Mouse (Mus musculus) midbrain, embryonic 11.5 days (tissue): ENCODE measurements at regions not wholly inside any gene's neighbourhood (a gene's known extent, or its start where the extent isn't known, plus 50 kb on each side); places are given as distances from the start of the nearest gene placed in this dataset.

Experiments
- ATAC-seq: fragments of 200-750 bp; cut with Nextera tagmentation; 2 replicates; pipeline ENCODE4 v1.8.0; 2017; ENCODE audit warnings: moderate TSS enrichment, moderate library complexity; ENCODE audit not compliant: low FRiP score
- DNase-seq: peaks from one replicate; pipeline ENCODE4 v3.0.0; 2015; ENCODE audit warnings: low spot score; ENCODE audit errors: missing footprints
- H3K27ac ChIP-seq: fragments of 300-500 bp; sonication (generic); 2 replicates; pipeline ENCODE4 v1.5.1; 2014; ENCODE audit warnings: low read depth, low read length
- H3K27me3 ChIP-seq: fragments of 300-500 bp; sonication (generic); 2 replicates; pipeline ENCODE4 v1.6.1; 2014; ENCODE audit warnings: mild to moderate bottlenecking, low read length, moderate library complexity, mixed read lengths; ENCODE audit not compliant: control insufficient read depth, insufficient read depth
- H3K36me3 ChIP-seq: fragments of 300-500 bp; sonication (generic); 2 replicates; pipeline ENCODE4 v1.6.1; 2014; ENCODE audit warnings: mild to moderate bottlenecking, low read length, moderate library complexity, mixed read lengths; ENCODE audit not compliant: control insufficient read depth, insufficient read depth
- H3K4me1 ChIP-seq: fragments of 300-500 bp; sonication (generic); 2 replicates; pipeline ENCODE4 v1.6.1; 2014; ENCODE audit warnings: low read length; ENCODE audit not compliant: control insufficient read depth, insufficient read depth
- H3K4me2 ChIP-seq: fragments of 300-500 bp; sonication (generic); 2 replicates; pipeline ENCODE4 v1.6.1; 2014; ENCODE audit warnings: mild to moderate bottlenecking, moderate library complexity
- H3K4me3 ChIP-seq: fragments of 300-500 bp; sonication (generic); 2 replicates; pipeline ENCODE4 v1.5.1; 2014; ENCODE audit warnings: low read depth, low read length
- H3K9ac ChIP-seq: fragments of 300-500 bp; sonication (generic); 2 replicates; pipeline ENCODE4 v1.6.1; 2014; ENCODE audit warnings: low read length
- H3K9me3 ChIP-seq: fragments of 300-500 bp; sonication (generic); 2 replicates; pipeline ENCODE4 v1.6.1; 2016; ENCODE audit warnings: low read length; ENCODE audit not compliant: control insufficient read depth
- WGBS: fragments of 180-500 bp; shearing (Covaris S2); extraction: QIAGEN DNeasy Blood & Tissue Kit; methylation state at CpG from one replicate; pipeline ENCODE4 v1.1.7; 2014; 5-methylcytosine and 5-hydroxymethylcytosine counted together

GRCm38 (mm10) chr4:95284192-95284591 lies 232.2 kb upstream of the Jun start:
- no peaks in the 10 kb centered on the region for H3K36me3 ChIP-seq
- no peaks in the 10 kb centered on the region for H3K9me3 ChIP-seq
- no peak for ATAC-seq
- no peak overlapping the region for H3K9ac ChIP-seq
- no peak overlapping the region for H3K27ac ChIP-seq
- DNase-seq: no peak
- no peaks in the 10 kb centered on the region for H3K4me1 ChIP-seq
- no peak overlapping the region for H3K4me2 ChIP-seq
- no peaks in the 10 kb centered on the region for H3K27me3 ChIP-seq
- WGBS: 88% methylated on average over 2 of the region's 2 CpGs
- H3K4me3 ChIP-seq: no peak overlapping the region

- Histone ChIP-seq H3K9ac (no peak overlapping the region), H3K9me3 (no peaks in the 10 kb centered on the region), H3K4me2 (no peak overlapping the region), H3K36me3 (no peaks in the 10 kb centered on the region), H3K4me3 (no peak overlapping the region), H3K27me3 (no peaks in the 10 kb centered on the region), H3K4me1 (no peaks in the 10 kb centered on the region), H3K27ac (no peak overlapping the region)
- no peak for DNase-seq
- ATAC-seq: no peak
- WGBS: 90% methylated on average over 1 of the region's 1 CpGs
Observed at GRCm38 (mm10) chr4:95284696-95285095, 232.7 kb upstream of the Jun start.

- no peak for ATAC-seq
- no peak overlapping the region for H3K27ac ChIP-seq
- no peaks in the 10 kb centered on the region for H3K36me3 ChIP-seq
- no peak overlapping the region for H3K9ac ChIP-seq
- no peak for DNase-seq
- H3K27me3 ChIP-seq: no peaks in the 10 kb centered on the region
- H3K4me2 ChIP-seq: no peak overlapping the region
- no peaks in the 10 kb centered on the region for H3K4me1 ChIP-seq
- 78% methylated on average over 4 of the region's 4 CpGs for whole genome bisulfite sequencing
- H3K4me3 ChIP-seq: no peak overlapping the region
- no peaks in the 10 kb centered on the region for H3K9me3 ChIP-seq
Observed at GRCm38 (mm10) chr4:95290321-95290720, 238.3 kb upstream of the Jun start.

- ATAC-seq (no peak), DNase-seq (no peak)
- Histone ChIP-seq H3K4me2 (no peak overlapping the region), H3K4me3 (no peak overlapping the region), H3K9me3 (no peaks in the 10 kb centered on the region), H3K9ac (no peak overlapping the region), H3K27me3 (no peaks in the 10 kb centered on the region), H3K27ac (no peak overlapping the region), H3K36me3 (no peaks in the 10 kb centered on the region), H3K4me1 (no peaks in the 10 kb centered on the region)
- WGBS: 52% methylated on average over 4 of the region's 4 CpGs
Observed at GRCm38 (mm10) chr4:95294110-95294509, 242.1 kb upstream of the Jun start.

GRCm38 (mm10) chr4:95301907-95302306 lies 249.9 kb upstream of the Jun start:
- 100% methylated on average over 2 of the region's 2 CpGs for WGBS
- Histone ChIP-seq H3K4me2 (no peak overlapping the region), H3K4me3 (no peak overlapping the region), H3K9me3 (no peaks in the 10 kb centered on the region), H3K27me3 (no peaks in the 10 kb centered on the region), H3K4me1 (no peaks in the 10 kb centered on the region), H3K27ac (no peak overlapping the region), H3K9ac (no peak overlapping the region), H3K36me3 (no peaks in the 10 kb centered on the region)
- DNase-seq: no peak
- ATAC-seq: no peak

GRCm38 (mm10) chr4:95303337-95303736 lies 251.3 kb upstream of the Jun start:
- no peaks in the 10 kb centered on the region for H3K36me3 ChIP-seq
- no peak overlapping the region for H3K4me3 ChIP-seq
- no peaks in the 10 kb centered on the region for H3K4me1 ChIP-seq
- no peaks in the 10 kb centered on the region for H3K27me3 ChIP-seq
- no peak overlapping the region for H3K9ac ChIP-seq
- H3K4me2 ChIP-seq: no peak overlapping the region
- H3K27ac ChIP-seq: no peak overlapping the region
- DNase-seq (peak; percentile 83), ATAC-seq (no peak)
- no peaks in the 10 kb centered on the region for H3K9me3 ChIP-seq
- 17% methylated on average over 2 of the region's 2 CpGs for WGBS

- DNase-seq: peak; percentile 53
- WGBS: 70% methylated on average over 1 of the region's 1 CpGs
- H3K9ac ChIP-seq: no peak overlapping the region
- H3K36me3 ChIP-seq: no peaks in the 10 kb centered on the region
- no peaks in the 10 kb centered on the region for H3K9me3 ChIP-seq
- H3K4me3 ChIP-seq: no peak overlapping the region
- no peak for ATAC-seq
- no peaks in the 10 kb centered on the region for H3K4me1 ChIP-seq
- no peaks in the 10 kb centered on the region for H3K27me3 ChIP-seq
- no peak overlapping the region for H3K27ac ChIP-seq
- H3K4me2 ChIP-seq: no peak overlapping the region
Observed at GRCm38 (mm10) chr4:95304006-95304405, 252.0 kb upstream of the Jun start.

- Histone ChIP-seq H3K4me2 (no peak overlapping the region), H3K27me3 (no peaks in the 10 kb centered on the region), H3K36me3 (no peaks in the 10 kb centered on the region), H3K4me1 (no peaks in the 10 kb centered on the region), H3K9me3 (no peaks in the 10 kb centered on the region), H3K4me3 (no peak overlapping the region), H3K9ac (no peak overlapping the region), H3K27ac (no peak overlapping the region)
- ATAC-seq: no peak
- DNase-seq: no peak
- 84% methylated on average over 2 of the region's 2 CpGs for WGBS
Observed at GRCm38 (mm10) chr4:95307134-95307533, 250.2 kb upstream of the Fggy start.

- no peaks in the 10 kb centered on the region for H3K9me3 ChIP-seq
Observed at GRCm38 (mm10) chr4:95308469-95308895, 248.8 kb upstream of the Fggy start.

GRCm38 (mm10) chr4:95310410-95310809 lies 246.9 kb upstream of the Fggy start:
- Histone ChIP-seq H3K4me3 (no peak overlapping the region), H3K9me3 (no peaks in the 10 kb centered on the region), H3K36me3 (no peaks in the 10 kb centered on the region), H3K27ac (no peak overlapping the region), H3K9ac (no peak overlapping the region), H3K4me1 (no peaks in the 10 kb centered on the region), H3K4me2 (no peak overlapping the region), H3K27me3 (no peaks in the 10 kb centered on the region)
- ATAC-seq: no peak
- DNase-seq: peak; percentile 44
- WGBS: 84% methylated on average over 6 of the region's 6 CpGs

More at GRCm38 (mm10) chr4:95308469-95308895, 248.8 kb upstream of the Fggy start:
- Histone ChIP-seq H3K9ac (no peak overlapping the region), H3K27me3 (no peaks in the 10 kb centered on the region), H3K4me3 (no peak overlapping the region), H3K27ac (no peak overlapping the region), H3K4me2 (no peak overlapping the region), H3K4me1 (no peaks in the 10 kb centered on the region), H3K36me3 (no peaks in the 10 kb centered on the region)
- ATAC-seq (no peak), DNase-seq (peak; percentile 51)
- 77% methylated on average over 5 of the region's 5 CpGs for WGBS
